Mouse (Mus musculus): ENCODE results near the gene Ttyh2. TPM values are rescaled to one million over a fixed set of nuclear protein-coding genes. Genes with fewer than 3 reads are reported as not detected.

The Ttyh2 gene
- polyA plus RNA-seq (2015; fragmentation: Nextera tagmentation; extraction: Ambion mirVana): 11.7 and 13.5 TPM in 2 replicates

- H3K36me3 ChIP-seq: peaks cover 36% of the 10 kb centered on the region
- H3K4me2 ChIP-seq: peak within 1 kb of the TSS; percentile 91
- WGBS: 0% methylated on average over 39 of the region's 40 CpGs
- peak within 1 kb of the TSS; percentile 49 for H3K4me3 ChIP-seq
- H3K9me3 ChIP-seq: no peaks in the 10 kb centered on the region
- peak; percentile 91 for ATAC-seq (ENCODE audit: borderline replicate concordance, extremely low read depth, low FRiP score, low TSS enrichment)
- peak within 1 kb of the TSS; percentile 47 for H3K9ac ChIP-seq
- H3K4me1 ChIP-seq: peaks cover 33% of the 10 kb centered on the region
- H3K27me3 ChIP-seq: no peaks in the 10 kb centered on the region
- H3K27ac ChIP-seq: 0 out of 2 replicates have a peak within 1 kb of the TSS, but pooled peaks have one; percentile 3
These were observed at the start of gene Ttyh2 for GRCm38 (mm10) chr11:114675341-114675825. TSS of gene Ttyh2 (plus strand) at chr11:114675431.

DNA sequence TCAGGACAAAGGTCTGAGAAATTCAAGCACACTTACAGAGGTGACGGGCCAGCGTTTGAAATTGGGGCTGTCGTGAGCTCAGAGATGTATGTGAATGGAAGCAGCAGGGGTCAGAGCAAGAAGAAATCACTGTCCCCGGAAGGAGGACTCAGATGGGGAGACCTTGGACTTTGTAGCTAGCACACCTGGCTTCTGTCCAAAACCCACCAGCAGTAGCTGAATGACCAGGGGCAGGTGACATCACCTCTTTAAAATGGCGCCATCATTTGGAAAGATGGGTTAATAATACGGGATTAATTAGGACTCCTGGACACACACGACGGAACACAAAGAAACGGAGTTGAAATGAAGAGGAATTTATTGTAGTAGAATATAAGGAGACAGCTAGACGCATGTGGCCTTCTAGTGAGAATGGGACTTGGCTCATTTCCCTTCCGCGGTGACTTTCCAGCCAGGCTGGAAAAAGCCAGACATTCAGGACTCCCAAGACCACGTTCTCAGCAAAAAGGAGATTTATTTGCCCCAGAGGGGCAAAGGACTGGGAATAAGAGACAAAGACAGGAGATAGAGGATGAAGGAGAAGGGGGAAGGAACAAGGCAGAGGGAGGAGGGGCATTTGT lies 49.0 kb upstream of the Ttyh2 start:
- Histone ChIP-seq H3K27ac (no peak overlapping the region), H3K4me3 (no peak overlapping the region), H3K4me1 (0 out of 2 replicates have a peak, but pooled peaks cover 5% of the 10 kb centered on the region), H3K27me3 (no peaks in the 10 kb centered on the region), H3K4me2 (no peak overlapping the region), H3K9ac (no peak overlapping the region), H3K9me3 (no peaks in the 10 kb centered on the region), H3K36me3 (no peaks in the 10 kb centered on the region)
- ATAC-seq (ENCODE audit: borderline replicate concordance, extremely low read depth, low FRiP score, low TSS enrichment): no peak
- WGBS: 63% methylated on average over 13 of the region's 13 CpGs

DNA sequence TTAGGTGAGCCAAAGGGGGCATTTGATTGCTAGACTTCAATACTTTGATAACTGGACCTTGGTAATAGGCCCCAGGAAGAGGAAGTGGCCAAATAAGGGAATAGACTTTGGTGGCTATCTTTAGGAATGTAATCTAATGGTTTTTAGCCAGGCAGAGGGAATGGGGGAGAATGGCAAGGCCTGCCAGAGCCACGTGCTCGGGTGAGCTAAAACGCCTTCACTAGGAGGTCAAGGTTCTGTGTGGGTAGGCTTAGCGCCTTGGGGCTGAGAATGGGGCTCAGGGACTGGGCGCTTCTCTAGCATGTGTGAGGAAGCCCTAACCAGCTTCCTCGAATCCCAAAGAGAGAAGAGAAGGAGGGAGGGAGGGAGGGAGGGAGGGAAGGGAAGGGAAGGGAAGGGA lies 48.2 kb upstream of the Ttyh2 start:
- no peak overlapping the region for H3K9ac ChIP-seq
- 0 out of 2 replicates have a peak, but pooled peaks cover 5% of the 10 kb centered on the region for H3K4me1 ChIP-seq
- H3K36me3 ChIP-seq: no peaks in the 10 kb centered on the region
- no peak for ATAC-seq (ENCODE audit: borderline replicate concordance, extremely low read depth, low FRiP score, low TSS enrichment)
- no peak overlapping the region for H3K4me2 ChIP-seq
- 58% methylated on average over 5 of the region's 6 CpGs for WGBS
- H3K4me3 ChIP-seq: no peak overlapping the region
- no peaks in the 10 kb centered on the region for H3K27me3 ChIP-seq
- H3K9me3 ChIP-seq: no peaks in the 10 kb centered on the region
- H3K27ac ChIP-seq: no peak overlapping the region

DNA sequence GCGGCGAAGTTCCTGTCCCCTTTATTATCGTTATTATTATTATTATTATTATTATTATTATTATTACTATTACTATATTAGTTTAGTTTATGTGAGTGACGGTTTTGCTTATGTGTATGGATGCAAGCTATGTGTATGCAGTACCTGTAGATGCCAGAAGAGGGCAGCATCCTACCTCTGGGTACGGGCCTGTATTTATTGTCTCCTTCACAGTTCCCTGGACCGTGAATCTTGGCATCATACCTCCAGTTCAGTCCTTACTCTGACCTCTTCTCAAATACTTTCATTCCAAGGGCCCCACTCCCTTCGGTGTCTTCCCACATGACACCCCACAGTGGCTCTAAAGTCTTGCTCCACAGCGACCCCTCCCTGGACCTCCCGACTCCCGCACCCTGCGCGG lies 47.2 kb upstream of the Ttyh2 start:
- H3K27ac ChIP-seq: no peak overlapping the region
- no peaks in the 10 kb centered on the region for H3K9me3 ChIP-seq
- no peak for ATAC-seq (ENCODE audit: borderline replicate concordance, extremely low read depth, low FRiP score, low TSS enrichment)
- no peaks in the 10 kb centered on the region for H3K36me3 ChIP-seq
- no peak overlapping the region for H3K9ac ChIP-seq
- WGBS: 73% methylated on average over 12 of the region's 12 CpGs
- H3K4me3 ChIP-seq: no peak overlapping the region
- H3K4me1 ChIP-seq: 0 out of 2 replicates have a peak, but pooled peaks cover 5% of the 10 kb centered on the region
- no peak overlapping the region for H3K4me2 ChIP-seq
- H3K27me3 ChIP-seq: no peaks in the 10 kb centered on the region

DNA sequence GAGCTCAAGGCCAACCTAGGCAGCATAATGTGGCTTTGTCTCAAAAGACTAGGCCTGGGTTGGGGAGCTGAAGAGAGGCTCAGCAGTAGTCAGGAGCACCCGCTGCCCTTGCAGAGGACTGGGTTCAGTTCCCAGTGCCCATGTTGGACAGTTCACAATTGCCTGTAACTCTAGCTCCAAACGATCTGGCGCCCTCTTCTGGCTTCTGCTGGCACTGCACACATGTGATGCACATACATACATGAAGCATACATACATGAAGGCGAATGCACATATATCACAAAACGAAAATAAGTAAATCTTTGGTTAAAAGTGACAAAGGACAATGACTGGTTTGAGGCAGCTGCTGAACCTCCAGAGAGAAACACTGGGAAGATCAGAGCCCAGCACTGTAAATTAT lies 45.2 kb upstream of the Ttyh2 start:
- H3K27me3 ChIP-seq: peaks cover 5% of the 10 kb centered on the region
- no peak overlapping the region for H3K9ac ChIP-seq
- ATAC-seq (ENCODE audit: borderline replicate concordance, extremely low read depth, low FRiP score, low TSS enrichment): no peak
- 0 out of 2 replicates have a peak, but pooled peaks cover 5% of the 10 kb centered on the region for H3K4me1 ChIP-seq
- no peaks in the 10 kb centered on the region for H3K9me3 ChIP-seq
- H3K4me2 ChIP-seq: no peak overlapping the region
- no peak overlapping the region for H3K27ac ChIP-seq
- H3K36me3 ChIP-seq: no peaks in the 10 kb centered on the region
- WGBS: 80% methylated on average over 5 of the region's 5 CpGs
- no peak overlapping the region for H3K4me3 ChIP-seq

- Histone ChIP-seq H3K36me3 (no peaks in the 10 kb centered on the region), H3K27ac (no peak overlapping the region), H3K9me3 (no peaks in the 10 kb centered on the region), H3K9ac (no peak overlapping the region), H3K4me3 (no peak overlapping the region), H3K4me2 (no peak overlapping the region), H3K4me1 (no peaks in the 10 kb centered on the region), H3K27me3 (peaks cover 16% of the 10 kb centered on the region)
- no peak for ATAC-seq (ENCODE audit: borderline replicate concordance, extremely low read depth, low FRiP score, low TSS enrichment)
- WGBS: 48% methylated on average over 8 of the region's 8 CpGs
These were observed 43.0 kb upstream of the Ttyh2 start for GRCm38 (mm10) chr11:114632266-114632665.

GRCm38 (mm10) chr11:114636292-114636691 lies 38.9 kb upstream of the Ttyh2 start:
- Histone ChIP-seq H3K9ac (no peak overlapping the region), H3K4me2 (peak overlapping the region; percentile 24; the same call in 1 of the 2 replicates), H3K9me3 (no peaks in the 10 kb centered on the region), H3K27ac (no peak overlapping the region), H3K36me3 (no peaks in the 10 kb centered on the region), H3K4me3 (no peak overlapping the region), H3K4me1 (peaks cover 8% of the 10 kb centered on the region; the same call in 1 of the 2 replicates), H3K27me3 (peaks cover 48% of the 10 kb centered on the region)
- WGBS: under 1% methylated on average over 6 of the region's 6 CpGs
- peak; percentile 59; the same call in 1 of the 2 replicates for ATAC-seq (ENCODE audit: borderline replicate concordance, extremely low read depth, low FRiP score, low TSS enrichment)

- H3K27ac ChIP-seq: no peak overlapping the region
- H3K9me3 ChIP-seq: no peaks in the 10 kb centered on the region
- H3K4me1 ChIP-seq: peaks cover 10% of the 10 kb centered on the region; the same call in 1 of the 2 replicates
- H3K4me3 ChIP-seq: no peak overlapping the region
- no peak overlapping the region for H3K9ac ChIP-seq
- peak overlapping the region; percentile 24; the same call in 1 of the 2 replicates for H3K4me2 ChIP-seq
- WGBS: 59% methylated on average over 35 of the region's 35 CpGs
- no peak; the same call in 1 of the 2 replicates for ATAC-seq (ENCODE audit: borderline replicate concordance, extremely low read depth, low FRiP score, low TSS enrichment)
- no peaks in the 10 kb centered on the region for H3K36me3 ChIP-seq
- peaks cover 48% of the 10 kb centered on the region for H3K27me3 ChIP-seq
These were observed 38.3 kb upstream of the Ttyh2 start for GRCm38 (mm10) chr11:114636727-114637505.

- H3K4me3 ChIP-seq: no peak overlapping the region
- 66% methylated on average over 10 of the region's 10 CpGs for WGBS
- ATAC-seq (ENCODE audit: borderline replicate concordance, extremely low read depth, low FRiP score, low TSS enrichment): no peak
- H3K27me3 ChIP-seq: peaks cover 48% of the 10 kb centered on the region
- no peak overlapping the region for H3K4me2 ChIP-seq
- no peaks in the 10 kb centered on the region for H3K36me3 ChIP-seq
- H3K9ac ChIP-seq: no peak overlapping the region
- no peaks in the 10 kb centered on the region for H3K9me3 ChIP-seq
- H3K4me1 ChIP-seq: peaks cover 10% of the 10 kb centered on the region; the same call in 1 of the 2 replicates
- no peak overlapping the region for H3K27ac ChIP-seq
These were observed 36.5 kb upstream of the Ttyh2 start for GRCm38 (mm10) chr11:114638647-114639290.

- Histone ChIP-seq H3K9ac (no peak overlapping the region), H3K9me3 (no peaks in the 10 kb centered on the region)
- whole genome bisulfite sequencing: 11% methylated on average over 19 of the region's 19 CpGs
These were observed 35.5 kb upstream of the Ttyh2 start for GRCm38 (mm10) chr11:114639681-114640103.

DNA sequence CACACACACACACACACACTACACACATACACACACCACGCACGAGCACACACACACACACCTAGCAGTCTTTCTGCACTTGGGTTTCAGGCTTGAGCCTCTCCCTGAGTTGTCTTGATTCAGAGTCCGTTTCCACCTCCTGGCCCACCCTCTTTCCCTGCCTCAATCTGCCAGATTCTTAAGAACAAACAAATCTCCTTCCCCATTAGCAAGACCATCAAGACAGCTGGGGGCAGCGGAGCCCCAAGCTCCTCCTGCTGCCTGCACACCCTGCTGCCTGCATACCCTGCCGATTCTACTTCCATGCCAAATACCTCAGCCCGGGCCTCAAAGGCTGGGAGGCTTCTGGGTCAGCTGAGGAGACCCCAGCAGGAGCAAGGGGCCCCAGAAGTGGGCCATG lies 34.6 kb upstream of the Ttyh2 start:
- H3K4me3 ChIP-seq: no peak overlapping the region
- H3K9ac ChIP-seq: no peak overlapping the region
- no peak overlapping the region for H3K4me2 ChIP-seq
- 35% methylated on average over 6 of the region's 6 CpGs for WGBS
- H3K27ac ChIP-seq: no peak overlapping the region
- no peak for ATAC-seq (ENCODE audit: borderline replicate concordance, extremely low read depth, low FRiP score, low TSS enrichment)
- no peaks in the 10 kb centered on the region for H3K9me3 ChIP-seq
- H3K4me1 ChIP-seq: peaks cover 10% of the 10 kb centered on the region; the same call in 1 of the 2 replicates
- H3K27me3 ChIP-seq: peaks cover 41% of the 10 kb centered on the region
- H3K36me3 ChIP-seq: no peaks in the 10 kb centered on the region

More at GRCm38 (mm10) chr11:114639681-114640103, 35.5 kb upstream of the Ttyh2 start:
- Histone ChIP-seq H3K4me2 (no peak overlapping the region), H3K4me1 (peaks cover 10% of the 10 kb centered on the region; the same call in 1 of the 2 replicates), H3K27me3 (peaks cover 46% of the 10 kb centered on the region), H3K36me3 (no peaks in the 10 kb centered on the region), H3K27ac (no peak overlapping the region), H3K4me3 (no peak overlapping the region)
- ATAC-seq (ENCODE audit: borderline replicate concordance, extremely low read depth, low FRiP score, low TSS enrichment): no peak
